Mouse (Mus musculus) heart, postnatal 14 days (tissue): Measurements from ENCODE around the gene Fiz1. TPM values are rescaled to one million over a fixed set of nuclear protein-coding genes. Genes with fewer than 3 reads are reported as not detected.
"Not testable (repeated sequence)": the region's sequence is repeated elsewhere in the genome, so short reads cannot be mapped to it uniquely, and the experiment has no call there.

ENCODE experiments used
- DNase-seq, 2 experiments: peaks; one replicate each; pipeline ENCODE4 v3.0.0; 2021 to 2022
- intact Hi-C: fragments of 180-260 bp; cut with DNase I; formaldehyde crosslinking; loops from one replicate; pipeline ENCODE4 v1.15.1; 2025
- total RNA-seq, 2 experiments: library from RNA; stranded (reverse); gene quantifications; 2 replicates each; pipeline ENCODE4 v1.2.3; 2021

The Fiz1 gene
- total RNA-seq, 2 experiments from 2014 or later = 17.0 to 20.2 TPM

GRCm38 (mm10) chr7:5015118-5016001 is 863 bp upstream of the Fiz1 start, which contains the start of gene Gm44973:
Gene Gm44973 (plus strand): TSS chr7:5015496.
- peak; percentile 95 to 96 for DNase-seq
- intact Hi-C loops = loop anchor here (2.0 kb wide), 1 partner anchor 45 kb away; no protein-coding TSS in a partner anchor

- intact Hi-C loops = loop anchor here (2.0 to 5.0 kb wide), 2 partner anchors 16 to 34 kb away; partner anchors contain the start of gene Zfp579
Measured at GRCm38 (mm10) chr7:5012681-5013513, 1.6 kb downstream of the Fiz1 start.

GRCm38 (mm10) chr7:5008229-5008628 is 6.3 kb downstream of the Fiz1 start:
- DNase-seq = no peak
- intact Hi-C loops = no loop called here

More at GRCm38 (mm10) chr7:5012681-5013513, 1.6 kb downstream of the Fiz1 start:
- no peak for DNase-seq

GRCm38 (mm10) chr7:5002876-5003275 is 11.6 kb downstream of the Fiz1 start:
- intact Hi-C loops, DNase-seq: not testable (repeated sequence)

- intact Hi-C loops = no loop called here
- no peak for DNase-seq
Measured at GRCm38 (mm10) chr7:4999876-5000275, 14.6 kb downstream of the Fiz1 start.

GRCm38 (mm10) chr7:4996934-4997333 is 17.6 kb downstream of the Fiz1 start:
- intact Hi-C loops = loop anchor here (2.0 kb wide), 1 partner anchor 16 kb away; no protein-coding TSS in a partner anchor
- no peak for DNase-seq

- intact Hi-C loops = loop anchor here (2.0 kb wide), 1 partner anchor 17 kb away; no protein-coding TSS in a partner anchor
- peak; percentile 91 to 97 for DNase-seq
Measured at GRCm38 (mm10) chr7:4996003-4996895, 18.2 kb downstream of the Fiz1 start, which contains the start of gene Zfp579. Gene Zfp579 (minus strand): TSS chr7:4996158.

- no peak for DNase-seq
- intact Hi-C loops = loop anchor here (2.0 kb wide), 1 partner anchor 17 kb away; no protein-coding TSS in a partner anchor
Measured at GRCm38 (mm10) chr7:4995268-4996002, 19.1 kb downstream of the Fiz1 start.

GRCm38 (mm10) chr7:4993999-4994788 is 20.3 kb downstream of the Fiz1 start:
- no peak for DNase-seq
- intact Hi-C loops = no loop called here

- intact Hi-C loops = no loop called here
- no peak for DNase-seq
Measured at GRCm38 (mm10) chr7:4993347-4993998, 21.0 kb downstream of the Fiz1 start.

- intact Hi-C loops = no loop called here
- no peak for DNase-seq
Measured at GRCm38 (mm10) chr7:4988250-4988649, 26.2 kb downstream of the Fiz1 start.

- intact Hi-C loops = no loop called here
- no peak for DNase-seq
Measured at GRCm38 (mm10) chr7:4976832-4977231, 37.7 kb downstream of the Fiz1 start.

- DNase-seq = no peak
- intact Hi-C loops = no loop called here
Measured at GRCm38 (mm10) chr7:4975455-4975854, 39.0 kb downstream of the Fiz1 start.

- intact Hi-C loops = no loop called here
- DNase-seq = peak; percentile 72 to 77
Measured at GRCm38 (mm10) chr7:4972321-4973047, 42.0 kb downstream of the Fiz1 start.

GRCm38 (mm10) chr7:4971710-4972109 is 42.8 kb downstream of the Fiz1 start:
- intact Hi-C loops = no loop called here
- peak; percentile 36 to 43 for DNase-seq

- intact Hi-C loops = no loop called here
Measured at GRCm38 (mm10) chr7:4971068-4971467, 43.4 kb downstream of the Fiz1 start, which contains the start of gene Sbk3. Gene Sbk3 (minus strand): TSS chr7:4971168.

GRCm38 (mm10) chr7:4964988-4965387 is 49.5 kb downstream of the Fiz1 start:
- intact Hi-C loops = loop anchor here (1.0 kb wide), 1 partner anchor 22 kb away; no protein-coding TSS in a partner anchor
- no peak for DNase-seq

More at GRCm38 (mm10) chr7:4971068-4971467, 43.4 kb downstream of the Fiz1 start, which contains the start of gene Sbk3:
- no peak for DNase-seq
